Mouse (Mus musculus) heart, postnatal 14 days (tissue): ENCODE data around the gene Mmp15. TPM values are rescaled to one million over a fixed set of nuclear protein-coding genes. Genes with fewer than 3 reads are reported as not detected.

Source experiments
- DNase-seq, 2 experiments: peaks; one replicate each; pipeline ENCODE4 v3.0.0; 2021 to 2022
- intact Hi-C: fragments of 180-260 bp; cut with DNase I; formaldehyde crosslinking; loops from one replicate; pipeline ENCODE4 v1.15.1; 2025
- total RNA-seq, 2 experiments: library from RNA; stranded (reverse); gene quantifications; 2 replicates each; pipeline ENCODE4 v1.2.3; 2021

Gene Mmp15
- total RNA-seq, 2 experiments from 2014 or later: 90.2 to 99.0 TPM

- intact Hi-C loops: no loop called here
- DNase-seq: no peak
Observed at GRCm38 (mm10) chr8:95411309-95411972, 59.4 kb downstream of the Mmp15 start.

GRCm38 (mm10) chr8:95422193-95422810, 70.2 kb downstream of the Mmp15 start:
- DNase-seq: no peak

More at GRCm38 (mm10) chr8:95422193-95422810, 70.2 kb downstream of the Mmp15 start:
- intact Hi-C loops: no loop called here

Other genes with a start within 250 kb of the Mmp15 start
- 10 to 100 TPM; 58.1 to 62.8 TPM for gene Kifc3, start 149.5 kb upstream of the Mmp15 start, total RNA-seq
- 1 to 10 TPM; 1.3 to 1.7 TPM for gene Cngb1, start 45.7 kb upstream of the Mmp15 start, total RNA-seq
- gene Tepp, start 41.7 kb upstream of the Mmp15 start, total RNA-seq: under 1 TPM in 1 of 2 experiments, not detected in 1; 0.37 TPM
- gene Zfp319, start 20.3 kb upstream of the Mmp15 start, total RNA-seq: 10 to 100 TPM; 11.6 to 11.9 TPM
- 10 to 100 TPM; 18.6 TPM for gene Usb1, start 20.0 kb upstream of the Mmp15 start, total RNA-seq
- gene Cfap20, start 82.6 kb downstream of the Mmp15 start, total RNA-seq: 10 to 100 TPM; 32.9 to 38.7 TPM
- gene Csnk2a2, start 137.8 kb downstream of the Mmp15 start, total RNA-seq: 10 to 100 TPM; 32.8 to 35.0 TPM
- gene Ccdc113, start 181.8 kb downstream of the Mmp15 start, total RNA-seq: not detected
- not detected for gene Prss54, start 224.1 kb downstream of the Mmp15 start, total RNA-seq